Mouse (Mus musculus) embryonic facial prominence, embryonic 13.5 days (tissue): ENCODE measurements around the gene Trip13. TPM values are rescaled to one million over a fixed set of nuclear protein-coding genes. Genes with fewer than 3 reads are reported as not detected.

ENCODE experiments used
- ATAC-seq: fragments of 200-750 bp; cut with Nextera tagmentation; 2 replicates; pipeline ENCODE4 v1.8.0; 2017; ENCODE audit warnings: low read depth; ENCODE audit not compliant: insufficient number of reproducible peaks, insufficient read depth, low FRiP score, low TSS enrichment
- H3K27ac ChIP-seq: fragments of 300-500 bp; sonication (generic); 2 replicates; pipeline ENCODE4 v1.5.1; 2015; ENCODE audit warnings: moderate library complexity, mild to moderate bottlenecking, inconsistent platforms
- H3K27me3 ChIP-seq: fragments of 300-500 bp; sonication (generic); 2 replicates; pipeline ENCODE4 v1.6.1; 2015; ENCODE audit warnings: mild to moderate bottlenecking, inconsistent platforms
- H3K36me3 ChIP-seq: fragments of 300-500 bp; sonication (generic); 2 replicates; pipeline ENCODE4 v1.6.1; 2015; ENCODE audit warnings: mild to moderate bottlenecking, inconsistent platforms
- H3K4me1 ChIP-seq: fragments of 300-500 bp; sonication (generic); 2 replicates; pipeline ENCODE4 v1.6.1; 2015; ENCODE audit warnings: inconsistent platforms
- H3K4me2 ChIP-seq: fragments of 300-500 bp; sonication (generic); 2 replicates; pipeline ENCODE4 v1.6.1; 2015; ENCODE audit warnings: moderate library complexity, mild to moderate bottlenecking, inconsistent platforms
- H3K4me3 ChIP-seq: fragments of 300-500 bp; sonication (generic); 2 replicates; pipeline ENCODE4 v1.5.1; 2015; ENCODE audit warnings: mild to moderate bottlenecking, inconsistent platforms
- H3K9ac ChIP-seq: fragments of 300-500 bp; sonication (generic); 2 replicates; pipeline ENCODE4 v1.6.1; 2015; ENCODE audit warnings: mild to moderate bottlenecking, inconsistent platforms
- H3K9me3 ChIP-seq: fragments of 300-500 bp; sonication (generic); 2 replicates; pipeline ENCODE4 v1.6.1; 2016; ENCODE audit warnings: inconsistent platforms
- WGBS: fragments of 180-500 bp; shearing (Covaris S2); methylation state at CpG from one replicate; pipeline ENCODE4 v1.1.7; 2015; ENCODE audit warnings: mixed read lengths; 5-methylcytosine and 5-hydroxymethylcytosine counted together
- polyA plus RNA-seq: library from polyadenylated mRNA; unstranded; fragments of >200 nt; fragmentation: Nextera tagmentation; extraction: Ambion mirVana; gene quantifications from 2 replicates; pipeline ENCODE4 v1.2.1, GENCODE M21; 2015

The Trip13 gene
- polyA plus RNA-seq, 1 experiment from 2014 or later = 46.0 TPM

- no peak for ATAC-seq
- no peak overlapping the region for H3K4me3 ChIP-seq
- WGBS = 90% methylated on average over 5 of the region's 5 CpGs
- H3K27ac ChIP-seq = no peak overlapping the region
- H3K4me2 ChIP-seq = no peak overlapping the region
- H3K9me3 ChIP-seq = no peaks in the 10 kb centered on the region
- peaks cover 16% of the 10 kb centered on the region for H3K4me1 ChIP-seq
- no peak overlapping the region for H3K9ac ChIP-seq
- peaks cover 66% of the 10 kb centered on the region for H3K36me3 ChIP-seq
- no peaks in the 10 kb centered on the region for H3K27me3 ChIP-seq
Observed at GRCm38 (mm10) chr13:73939101-73939500, 1.5 kb upstream of the Trip13 start.

- 41% methylated on average over 13 of the region's 13 CpGs for WGBS
- no peaks in the 10 kb centered on the region for H3K9me3 ChIP-seq
- H3K4me1 ChIP-seq = peaks cover 16% of the 10 kb centered on the region
- ATAC-seq = no peak
- H3K27ac ChIP-seq = peak overlapping the region; percentile 91; the same call in 1 of the 2 replicates
- peaks cover 59% of the 10 kb centered on the region for H3K36me3 ChIP-seq
- H3K4me2 ChIP-seq = peak overlapping the region; percentile 80
- peak overlapping the region; percentile 82 for H3K4me3 ChIP-seq
- no peaks in the 10 kb centered on the region for H3K27me3 ChIP-seq
- H3K9ac ChIP-seq = peak overlapping the region; percentile 81
Observed at GRCm38 (mm10) chr13:73938177-73938560, 585 bp upstream of the Trip13 start.

DNA sequence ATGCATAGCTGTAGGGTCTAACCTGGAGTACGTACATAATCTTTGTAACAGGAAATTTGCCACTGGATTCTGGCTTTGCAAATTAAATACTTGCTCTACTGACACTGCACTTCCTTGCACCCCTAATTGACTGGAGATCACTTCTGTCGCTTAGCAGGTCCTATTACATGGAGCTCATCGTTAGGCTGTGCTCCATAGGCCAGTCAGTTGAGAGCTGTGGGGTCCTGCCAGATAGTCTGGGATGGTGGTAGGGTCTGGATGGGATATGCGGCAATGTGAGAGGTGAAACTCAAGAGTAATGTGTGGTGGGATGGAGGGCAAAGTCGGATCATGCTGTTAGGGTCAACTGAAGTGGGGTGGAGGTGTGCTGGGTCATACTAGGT lies 655 bp downstream of the Trip13 start:
- Histone ChIP-seq H3K9ac (peak overlapping the region; percentile 81), H3K36me3 (peaks cover 55% of the 10 kb centered on the region), H3K4me2 (peak overlapping the region; percentile 80), H3K27ac (no peak overlapping the region), H3K9me3 (no peaks in the 10 kb centered on the region), H3K27me3 (no peaks in the 10 kb centered on the region), H3K4me3 (peak overlapping the region; percentile 82), H3K4me1 (peaks cover 16% of the 10 kb centered on the region)
- WGBS = 9% methylated on average over 5 of the region's 5 CpGs
- 0 out of 2 replicates have a peak, but pooled peaks have one; percentile 45 for ATAC-seq

GRCm38 (mm10) chr13:73932201-73932600 lies 5.4 kb downstream of the Trip13 start:
- ATAC-seq = no peak
- Histone ChIP-seq H3K9me3 (no peaks in the 10 kb centered on the region), H3K36me3 (peaks cover 66% of the 10 kb centered on the region), H3K4me1 (peaks cover 8% of the 10 kb centered on the region), H3K4me2 (no peak overlapping the region), H3K4me3 (no peak overlapping the region), H3K27me3 (no peaks in the 10 kb centered on the region), H3K9ac (no peak overlapping the region), H3K27ac (no peak overlapping the region)
- 91% methylated on average over 10 of the region's 10 CpGs for WGBS

- H3K36me3 ChIP-seq = peaks cover 61% of the 10 kb centered on the region
- H3K4me3 ChIP-seq = no peak overlapping the region
- no peaks in the 10 kb centered on the region for H3K9me3 ChIP-seq
- WGBS = 96% methylated on average over 4 of the region's 4 CpGs
- no peaks in the 10 kb centered on the region for H3K4me1 ChIP-seq
- H3K4me2 ChIP-seq = no peak overlapping the region
- no peak overlapping the region for H3K9ac ChIP-seq
- no peak overlapping the region for H3K27ac ChIP-seq
- ATAC-seq = no peak
- H3K27me3 ChIP-seq = no peaks in the 10 kb centered on the region
Observed at GRCm38 (mm10) chr13:73913066-73913465, 24.5 kb downstream of the Trip13 start.

- Histone ChIP-seq H3K4me2 (no peak overlapping the region), H3K4me3 (no peak overlapping the region), H3K27me3 (no peaks in the 10 kb centered on the region), H3K27ac (no peak overlapping the region), H3K4me1 (no peaks in the 10 kb centered on the region), H3K9ac (no peak overlapping the region), H3K36me3 (peaks cover 12% of the 10 kb centered on the region), H3K9me3 (no peaks in the 10 kb centered on the region)
- no peak for ATAC-seq
- 64% methylated on average over 2 of the region's 2 CpGs for WGBS
Observed at GRCm38 (mm10) chr13:73907683-73908412, 29.7 kb downstream of the Trip13 start.

DNA sequence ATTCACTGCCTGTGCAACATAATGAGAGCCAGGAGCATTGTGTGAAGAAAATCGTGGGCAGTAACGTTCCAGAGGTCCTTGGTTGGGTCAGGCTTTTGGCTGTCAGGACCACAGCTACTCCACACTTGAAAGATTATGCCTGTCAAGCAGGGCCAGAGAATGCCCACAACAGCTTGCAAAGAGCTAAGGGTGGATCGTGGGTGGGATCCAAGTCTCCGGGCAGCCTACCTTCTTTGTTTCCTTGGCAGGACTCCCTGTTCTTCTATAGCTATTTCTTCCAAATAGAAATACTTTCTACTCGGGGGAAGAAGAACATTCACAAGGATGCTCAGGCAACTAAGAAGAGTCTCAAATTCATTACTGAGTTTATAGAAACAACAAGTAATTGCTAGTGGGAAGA lies 30.4 kb downstream of the Trip13 start:
- H3K4me1 ChIP-seq = no peaks in the 10 kb centered on the region
- H3K4me2 ChIP-seq = no peak overlapping the region
- no peaks in the 10 kb centered on the region for H3K9me3 ChIP-seq
- ATAC-seq = no peak
- no peak overlapping the region for H3K9ac ChIP-seq
- H3K4me3 ChIP-seq = no peak overlapping the region
- WGBS = 81% methylated on average over 5 of the region's 5 CpGs
- H3K36me3 ChIP-seq = peaks cover 7% of the 10 kb centered on the region
- H3K27ac ChIP-seq = no peak overlapping the region
- no peaks in the 10 kb centered on the region for H3K27me3 ChIP-seq

GRCm38 (mm10) chr13:73897561-73897960 lies 40.0 kb downstream of the Trip13 start:
- no peaks in the 10 kb centered on the region for H3K9me3 ChIP-seq
- H3K4me1 ChIP-seq = peaks cover 13% of the 10 kb centered on the region
- H3K4me2 ChIP-seq = no peak overlapping the region
- no peak overlapping the region for H3K27ac ChIP-seq
- no peak overlapping the region for H3K4me3 ChIP-seq
- no peak for ATAC-seq
- H3K36me3 ChIP-seq = no peaks in the 10 kb centered on the region
- WGBS = 65% methylated on average over 3 of the region's 3 CpGs
- no peak overlapping the region for H3K9ac ChIP-seq
- H3K27me3 ChIP-seq = no peaks in the 10 kb centered on the region

DNA sequence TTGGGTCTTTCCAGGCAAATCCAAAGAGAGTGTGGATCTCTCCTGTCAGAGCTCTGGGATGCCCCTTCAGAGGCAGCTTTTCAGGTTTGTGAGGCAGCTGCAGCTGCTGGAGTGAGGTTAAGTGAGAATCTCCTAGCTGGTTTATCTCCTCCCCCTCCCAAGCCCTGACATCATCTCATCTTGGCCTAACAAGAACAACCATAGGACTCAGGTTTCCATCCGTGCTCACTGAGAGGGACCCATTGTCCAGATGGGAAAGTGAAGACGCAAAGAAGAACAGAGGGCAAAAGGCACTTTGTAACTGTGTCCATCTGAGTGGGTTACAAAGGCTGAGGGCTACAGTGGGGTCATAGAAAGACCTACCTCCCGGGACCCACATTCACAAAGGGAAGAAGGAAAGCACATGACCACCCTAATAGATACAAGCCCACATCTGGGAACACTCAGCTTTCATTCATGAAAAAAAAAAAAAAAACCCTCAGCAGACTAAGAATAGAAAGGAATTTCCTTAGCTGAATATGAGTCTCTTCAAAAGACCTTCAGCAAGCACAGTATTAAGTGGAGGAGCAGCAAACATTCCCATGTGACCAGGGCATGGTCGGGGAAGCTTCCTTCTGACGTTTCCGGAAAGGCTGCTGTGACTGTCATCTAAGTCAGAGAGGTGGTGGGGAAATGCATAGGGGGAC lies 44.9 kb downstream of the Trip13 start:
- H3K27me3 ChIP-seq = no peaks in the 10 kb centered on the region
- H3K27ac ChIP-seq = peak overlapping the region; percentile 85
- ATAC-seq = no peak
- H3K4me2 ChIP-seq = peak overlapping the region; percentile 18; the same call in 1 of the 2 replicates
- 13% methylated on average over 6 of the region's 6 CpGs for WGBS
- H3K4me3 ChIP-seq = no peak overlapping the region
- H3K36me3 ChIP-seq = no peaks in the 10 kb centered on the region
- H3K4me1 ChIP-seq = peaks cover 23% of the 10 kb centered on the region
- no peaks in the 10 kb centered on the region for H3K9me3 ChIP-seq
- H3K9ac ChIP-seq = no peak overlapping the region

GRCm38 (mm10) chr13:73887415-73887874 lies 50.1 kb downstream of the Trip13 start:
- no peaks in the 10 kb centered on the region for H3K27me3 ChIP-seq
- H3K9ac ChIP-seq = no peak overlapping the region
- peak overlapping the region; percentile 81 for H3K27ac ChIP-seq
- H3K9me3 ChIP-seq = no peaks in the 10 kb centered on the region
- H3K36me3 ChIP-seq = no peaks in the 10 kb centered on the region
- WGBS = 15% methylated on average over 4 of the region's 4 CpGs
- no peak overlapping the region for H3K4me3 ChIP-seq
- peaks cover 42% of the 10 kb centered on the region for H3K4me1 ChIP-seq
- ATAC-seq = no peak
- no peak overlapping the region for H3K4me2 ChIP-seq

DNA sequence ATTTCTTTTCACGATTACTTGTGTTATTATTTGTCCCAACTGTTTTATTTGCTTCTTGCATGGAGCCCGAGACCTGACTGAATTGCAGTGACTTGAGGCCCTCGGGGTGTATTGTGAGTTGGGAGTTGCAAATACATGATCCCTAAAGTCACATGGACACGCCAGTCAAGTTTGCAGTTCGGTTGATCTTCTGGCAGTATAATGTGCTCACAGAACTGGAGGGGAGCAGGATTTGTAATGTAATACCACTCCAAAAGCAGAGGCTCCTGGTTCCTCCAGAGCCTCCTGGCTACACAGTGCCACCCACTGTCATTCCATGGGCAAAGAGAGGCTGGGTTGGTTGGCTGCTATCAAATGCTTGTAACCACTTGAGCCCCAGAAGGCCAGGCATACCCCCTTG lies 51.0 kb downstream of the Trip13 start:
- Histone ChIP-seq H3K9me3 (no peaks in the 10 kb centered on the region), H3K4me2 (no peak overlapping the region), H3K27ac (peak overlapping the region; percentile 81), H3K4me3 (no peak overlapping the region), H3K27me3 (no peaks in the 10 kb centered on the region), H3K4me1 (peaks cover 41% of the 10 kb centered on the region), H3K9ac (no peak overlapping the region), H3K36me3 (no peaks in the 10 kb centered on the region)
- WGBS = 11% methylated on average over 5 of the region's 5 CpGs
- no peak for ATAC-seq

- Histone ChIP-seq H3K9ac (no peak overlapping the region), H3K4me3 (no peak overlapping the region), H3K36me3 (no peaks in the 10 kb centered on the region), H3K27ac (peak overlapping the region; percentile 81), H3K27me3 (no peaks in the 10 kb centered on the region), H3K4me1 (peaks cover 41% of the 10 kb centered on the region), H3K4me2 (no peak overlapping the region), H3K9me3 (no peaks in the 10 kb centered on the region)
- ATAC-seq = no peak
- 53% methylated on average over 4 of the region's 4 CpGs for WGBS
Observed at GRCm38 (mm10) chr13:73886066-73886465, 51.5 kb downstream of the Trip13 start.
